Mouse (Mus musculus): ENCODE results near the gene Galnt16. TPM values are rescaled to one million over a fixed set of nuclear protein-coding genes. Genes with fewer than 3 reads are reported as not detected.

Galnt16 gene
- polyA plus RNA-seq, 1 experiment from 2014 or later: 25.4 TPM

GRCm38 (mm10) chr12:80673170-80673569 is 155.1 kb downstream of the Galnt16 start:
- Histone ChIP-seq H3K27me3 (no peaks in the 10 kb centered on the region), H3K36me3 (peaks cover 51% of the 10 kb centered on the region), H3K4me1 (no peaks in the 10 kb centered on the region), H3K9ac (no peak overlapping the region), H3K4me2 (replicated peaks) (no peak overlapping the region), H3K27ac (replicated peaks) (no peak overlapping the region), H3K9me3 (replicated peaks) (no peaks in the 10 kb centered on the region), H3K4me3 (replicated peaks) (no peak overlapping the region)
- WGBS: 18% methylated on average over 3 of the region's 3 CpGs
- peak; percentile 43; the same call in 1 of the 2 replicates for ATAC-seq (ENCODE audit: insufficient number of reproducible peaks, low FRiP score, low TSS enrichment, low read depth)

Other genes with a start within 250 kb of the Galnt16 start
- 13.7 and 15.3 TPM in 2 replicates for gene Dcaf5, start 81.7 kb upstream of the Galnt16 start, polyA plus RNA-seq (2015; fragmentation: Nextera tagmentation; extraction: Ambion mirVana)
- 24.1 and 25.3 TPM in 2 replicates for gene Exd2, start 55.2 kb upstream of the Galnt16 start, polyA plus RNA-seq (2015; fragmentation: Nextera tagmentation; extraction: Ambion mirVana)
- gene Slc39a9, start 125.6 kb downstream of the Galnt16 start, polyA plus RNA-seq (2015; fragmentation: Nextera tagmentation; extraction: Ambion mirVana): 23.2 and 25.8 TPM in 2 replicates
- 244 and 251 TPM in 2 replicates for gene Erh, start 126.1 kb downstream of the Galnt16 start, polyA plus RNA-seq (2015; fragmentation: Nextera tagmentation; extraction: Ambion mirVana)
- 0.32 and 0.39 TPM in 2 replicates for gene Plekhd1, start 174.3 kb downstream of the Galnt16 start, polyA plus RNA-seq (2015; fragmentation: Nextera tagmentation; extraction: Ambion mirVana)
- 0.13 and 0.17 TPM in 2 replicates for gene Ccdc177, start 242.4 kb downstream of the Galnt16 start, polyA plus RNA-seq (2015; fragmentation: Nextera tagmentation; extraction: Ambion mirVana)

Measured in embryonic facial prominence, embryonic 15.5 days (tissue).